Mouse (Mus musculus): ENCODE measurements around the gene Fam19a3. TPM values are rescaled to one million over a fixed set of nuclear protein-coding genes. Genes with fewer than 3 reads are reported as not detected.

Gene Fam19a3
- polyA plus RNA-seq (2014; fragmentation: Illumina TruSeq; extraction: RNeasy Lipid Tissue Mini Kit (QIAGEN cat#74804); ENCODE audit: insufficient read depth, low read depth, low replicate concordance): 0.08 TPM

DNA sequence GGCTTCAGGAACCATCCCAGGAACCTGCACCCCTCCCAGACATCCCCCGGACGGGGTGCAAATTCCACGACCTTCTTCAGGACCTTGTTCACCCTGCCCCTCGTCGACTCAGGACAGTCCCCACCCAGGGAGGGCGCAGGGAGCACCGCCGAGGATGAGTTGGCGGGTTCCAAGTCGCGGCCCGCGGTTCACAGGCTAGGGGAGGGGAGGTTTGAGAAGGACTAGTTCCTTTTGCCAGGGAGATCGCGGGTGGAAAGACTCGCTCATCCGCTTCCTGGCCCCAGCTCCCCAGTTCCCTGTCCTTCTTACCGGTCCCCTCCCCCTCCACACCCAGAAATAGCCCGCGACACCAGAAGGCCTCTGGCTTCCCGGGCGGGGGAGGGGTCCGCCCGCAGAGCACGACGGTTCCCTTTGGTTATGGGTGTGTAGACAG is at the start of gene Fam19a3:
Fam19a3 (minus strand) TSS at position 370 of the 433 bp plus-strand sequence.

GRCm38 (mm10) chr3:104817991-104818748 is 36.5 kb upstream of the Fam19a3 start, which contains the start of gene Mov10:
Gene Mov10 (minus strand): TSS chr3:104818563.

DNA sequence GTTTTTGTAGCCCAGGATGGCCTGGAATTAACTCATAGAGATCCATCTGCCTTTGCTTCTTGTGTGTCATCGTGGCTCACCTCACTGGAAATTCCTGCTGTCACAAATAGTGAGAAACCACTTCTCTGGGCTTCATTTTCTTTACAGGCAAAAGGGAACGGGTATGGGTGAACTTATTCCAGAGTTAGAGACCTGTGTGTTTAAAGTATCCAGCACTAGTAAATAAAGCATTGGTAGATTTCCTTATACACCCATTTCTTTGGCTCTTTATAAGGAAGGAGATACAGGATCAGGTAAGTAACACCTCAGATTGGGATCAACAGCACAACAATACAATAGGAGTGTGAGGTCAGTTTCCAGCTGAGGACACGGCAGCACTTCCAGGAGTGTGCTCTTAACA is 6.4 kb upstream of the Fam19a3 start, which contains the start of gene Rhoc:
Rhoc (plus strand) TSS at position 301 of the 400 bp plus-strand sequence.

DNA sequence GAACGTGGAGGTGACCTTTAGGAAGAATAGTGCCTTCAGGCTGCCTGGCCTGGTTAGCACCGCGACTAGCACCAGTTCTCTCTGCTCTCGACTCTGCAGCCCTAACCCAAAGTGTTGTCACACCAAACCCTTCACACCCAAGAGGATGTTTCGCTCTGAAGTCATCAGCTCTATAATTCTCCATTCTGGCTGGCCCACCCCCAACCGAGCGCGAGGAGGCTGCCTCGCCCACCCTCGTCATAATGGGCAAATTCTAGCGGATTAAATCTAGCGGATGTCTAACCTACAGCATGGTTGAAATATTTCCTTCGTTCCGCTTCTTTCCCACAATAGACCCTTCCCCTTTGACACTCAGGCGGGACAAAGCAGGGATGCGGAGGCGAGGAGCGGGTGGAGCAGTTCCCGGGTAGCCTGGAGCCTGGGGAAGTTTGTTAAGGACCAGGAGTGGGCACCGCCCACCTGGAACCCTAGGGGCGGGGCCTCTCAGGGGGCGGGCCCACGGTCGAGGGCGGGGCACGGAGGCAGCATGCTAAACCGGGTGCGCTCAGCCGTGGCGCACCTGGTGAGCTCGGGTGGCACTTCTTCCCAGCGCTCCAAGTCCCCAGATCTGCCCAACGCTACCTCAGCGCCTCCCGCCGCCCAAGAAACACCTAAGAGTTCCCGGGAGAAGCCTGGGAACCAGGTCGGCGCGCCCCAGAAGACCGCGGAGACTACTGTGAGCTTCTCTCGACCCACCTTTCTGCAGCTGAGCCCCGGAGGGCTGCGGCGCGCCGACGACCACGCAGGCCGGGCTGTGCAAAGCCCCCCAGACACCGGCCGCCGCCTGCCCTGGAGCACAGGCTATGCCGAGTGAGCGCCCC is 849 bp downstream of the Fam19a3 start, which contains the start of gene Ppm1j:
Ppm1j (plus strand) TSS at position 496 of the 860 bp plus-strand sequence.

Other genes starting within 250 kb of the Fam19a3 start
- 13.0 TPM for gene Slc16a1, start 143.2 kb downstream of the Fam19a3 start, polyA plus RNA-seq (2014; fragmentation: Illumina TruSeq; extraction: RNeasy Lipid Tissue Mini Kit (QIAGEN cat#74804); ENCODE audit: insufficient read depth, low read depth, low replicate concordance)
- gene Ppm1j, start 784 bp downstream of the Fam19a3 start, polyA plus RNA-seq (2014; fragmentation: Illumina TruSeq; extraction: RNeasy Lipid Tissue Mini Kit (QIAGEN cat#74804); ENCODE audit: insufficient read depth, low read depth, low replicate concordance): 5.3 TPM
- gene Rhoc, start 6.5 kb upstream of the Fam19a3 start, polyA plus RNA-seq (2014; fragmentation: Illumina TruSeq; extraction: RNeasy Lipid Tissue Mini Kit (QIAGEN cat#74804); ENCODE audit: insufficient read depth, low read depth, low replicate concordance): 156 TPM
- gene Mov10, start 36.7 kb upstream of the Fam19a3 start, polyA plus RNA-seq (2014; fragmentation: Illumina TruSeq; extraction: RNeasy Lipid Tissue Mini Kit (QIAGEN cat#74804); ENCODE audit: insufficient read depth, low read depth, low replicate concordance): 4.5 TPM
- 14.6 TPM for gene St7l, start 82.2 kb upstream of the Fam19a3 start, polyA plus RNA-seq (2014; fragmentation: Illumina TruSeq; extraction: RNeasy Lipid Tissue Mini Kit (QIAGEN cat#74804); ENCODE audit: insufficient read depth, low read depth, low replicate concordance)
- 52.8 TPM for gene Capza1, start 82.7 kb upstream of the Fam19a3 start, polyA plus RNA-seq (2014; fragmentation: Illumina TruSeq; extraction: RNeasy Lipid Tissue Mini Kit (QIAGEN cat#74804); ENCODE audit: insufficient read depth, low read depth, low replicate concordance)
- 1.5 TPM for gene Wnt2b, start 180.1 kb upstream of the Fam19a3 start, polyA plus RNA-seq (2014; fragmentation: Illumina TruSeq; extraction: RNeasy Lipid Tissue Mini Kit (QIAGEN cat#74804); ENCODE audit: insufficient read depth, low read depth, low replicate concordance)

Measured in lung, adult 10 weeks (tissue).